1 mouse cellular context compared by ENCODE assay signal in genomic region chr3:69060672-69061071, GRCm38 (mm10).
TF ChIP-seq lines count a peak whose summit lies in the region.

No protein-coding gene starts in this region.

TF ChIP-seq in MEL, 35 proteins besides CTCF, POLR2A, EP300 and RAD21:
- TF ChIP-seq RCOR1 (IDR thresholded peaks at IDR 0.05; ENCODE audit: low read depth, low read length), result no peak
- no peak for TF ChIP-seq UBTF (IDR thresholded peaks at IDR 0.05; ENCODE audit: borderline replicate concordance, insufficient read depth, low read depth, low read length)
- TF ChIP-seq CHD2 (IDR thresholded peaks at IDR 0.05; ENCODE audit: low read length), result no peak
- no peak for TF ChIP-seq MAZ (IDR thresholded peaks at IDR 0.05; ENCODE audit: low read depth, low read length)
- TF ChIP-seq MAX (IDR thresholded peaks at IDR 0.05; ENCODE audit: low read length), result no peak
